Mouse (Mus musculus) liver, adult 2 months (tissue): ENCODE results near the gene Stag3.

Experiments used
- CTCF ChIP-seq: fragments of 200-500 bp; IDR thresholded peaks from 2 replicates; pipeline ENCODE4 v1.5.1; 2011; ENCODE audit warnings: low read depth, low read length, control low read depth
- POLR2A ChIP-seq: fragments of 200-500 bp; IDR thresholded peaks from 2 replicates; pipeline ENCODE4 v1.6.1; 2011; ENCODE audit warnings: low read length, control low read depth; ENCODE audit not compliant: insufficient read depth; ENCODE audit errors: extremely low read depth

DNA sequence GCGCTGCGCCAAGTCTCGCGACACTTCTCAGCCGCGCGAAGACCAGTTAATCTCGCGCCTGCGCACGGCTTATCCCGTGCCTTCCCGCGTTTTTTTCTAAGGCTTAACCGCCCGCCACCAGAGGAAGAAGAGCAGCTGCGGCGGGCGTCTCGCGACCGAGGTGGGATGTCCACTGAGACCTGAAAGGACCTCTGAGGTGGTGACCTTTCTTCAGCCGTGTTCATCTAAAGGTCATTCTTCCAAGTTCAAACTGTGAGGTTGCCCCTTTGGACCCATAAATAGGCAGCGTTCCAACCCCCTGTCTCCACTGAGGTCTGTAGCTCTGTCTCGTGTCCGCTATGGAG, 357 bp downstream of the Stag3 start:
- TF ChIP-seq POLR2A (no peak), CTCF (no peak)
